Mouse (Mus musculus) heart, postnatal 0 days (tissue): ENCODE results near the gene Klhdc8b.

Experiments used
- CTCF ChIP-seq: IDR thresholded peaks from 2 replicates; pipeline ENCODE4 v1.5.1; 2016; ENCODE audit warnings: antibody characterized with exemption, control low read depth, low read depth
- EP300 ChIP-seq: IDR thresholded peaks from 2 replicates; pipeline ENCODE4 v1.6.1; 2016; ENCODE audit warnings: antibody characterized with exemption, low read depth

- TF ChIP-seq CTCF (0 out of 2 replicates have a peak, but pooled peaks have one; percentile 11), EP300 (peak; percentile 81)
These were observed 10.8 kb downstream of the Klhdc8b start for GRCm38 (mm10) chr9:108450292-108451169.
